Mouse (Mus musculus): Measurements from ENCODE around the gene Ucp3.
"Not testable (repeated sequence)": the region's sequence is repeated elsewhere in the genome, so short reads cannot be mapped to it uniquely, and the experiment has no call there.

Gene Ucp3

DNA sequence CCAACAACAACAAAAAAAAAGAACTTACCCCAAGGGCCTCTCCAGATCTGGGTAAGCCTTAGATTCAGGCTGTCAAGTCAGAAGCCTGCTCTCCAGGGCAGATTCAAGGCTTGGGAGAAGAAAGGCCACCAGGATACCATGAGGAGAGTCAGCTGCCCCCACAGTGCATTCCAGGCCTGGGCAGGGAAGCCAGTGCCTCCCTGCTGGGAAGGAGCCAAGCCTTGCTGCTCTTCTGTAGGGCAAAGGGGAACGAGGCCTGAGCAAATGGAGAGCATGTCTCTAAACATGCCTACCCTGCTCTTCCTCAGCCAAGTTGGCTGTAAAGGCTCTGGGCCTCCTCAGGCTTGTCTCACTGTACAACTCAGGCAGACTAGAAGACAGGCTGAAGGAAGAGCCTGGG is 1.9 kb downstream of the Ucp3 start:
- peak; percentile 66 for DNase-seq

- no peak for DNase-seq
Observed at GRCm38 (mm10) chr7:100479100-100479822, 6.5 kb downstream of the Ucp3 start.

DNA sequence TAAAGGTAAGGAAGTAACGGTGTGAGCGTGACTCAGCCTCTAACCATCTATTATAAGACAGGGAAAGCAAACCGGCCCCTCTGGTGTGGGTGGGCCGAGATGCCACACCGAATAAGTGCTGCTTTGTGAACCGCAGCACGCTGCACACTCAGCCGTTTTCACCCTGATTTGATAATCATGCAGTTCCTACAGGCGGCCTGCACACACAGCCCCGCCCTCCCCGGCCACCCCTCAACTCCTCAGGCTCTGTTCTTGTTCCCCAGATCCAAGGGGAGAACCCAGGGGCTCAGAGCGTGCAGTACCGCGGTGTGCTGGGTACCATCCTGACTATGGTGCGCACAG is 7.0 kb downstream of the Ucp3 start:
- DNase-seq, result no peak

DNA sequence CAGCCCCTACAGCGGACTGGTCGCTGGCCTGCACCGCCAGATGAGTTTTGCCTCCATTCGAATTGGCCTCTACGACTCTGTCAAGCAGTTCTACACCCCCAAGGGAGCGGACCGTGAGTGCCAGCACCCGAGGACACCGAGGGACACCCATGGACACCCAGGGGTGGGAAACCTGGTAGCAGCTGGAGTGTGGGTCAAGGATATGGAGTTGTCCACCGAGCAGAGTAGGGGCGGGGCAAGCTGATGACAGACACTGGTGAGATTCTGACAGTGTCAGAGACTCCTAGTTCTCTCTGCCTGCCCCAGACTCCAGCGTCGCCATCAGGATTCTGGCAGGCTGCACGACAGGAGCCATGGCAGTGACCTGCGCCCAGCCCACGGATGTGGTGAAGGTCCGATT is 7.4 kb downstream of the Ucp3 start:
- DNase-seq, result no peak

- DNase-seq, result not testable (repeated sequence)
Observed at GRCm38 (mm10) chr7:100482046-100482445, 9.3 kb downstream of the Ucp3 start.

- DNase-seq, result no peak
Observed at GRCm38 (mm10) chr7:100484493-100484892, 11.7 kb downstream of the Ucp3 start.

DNA sequence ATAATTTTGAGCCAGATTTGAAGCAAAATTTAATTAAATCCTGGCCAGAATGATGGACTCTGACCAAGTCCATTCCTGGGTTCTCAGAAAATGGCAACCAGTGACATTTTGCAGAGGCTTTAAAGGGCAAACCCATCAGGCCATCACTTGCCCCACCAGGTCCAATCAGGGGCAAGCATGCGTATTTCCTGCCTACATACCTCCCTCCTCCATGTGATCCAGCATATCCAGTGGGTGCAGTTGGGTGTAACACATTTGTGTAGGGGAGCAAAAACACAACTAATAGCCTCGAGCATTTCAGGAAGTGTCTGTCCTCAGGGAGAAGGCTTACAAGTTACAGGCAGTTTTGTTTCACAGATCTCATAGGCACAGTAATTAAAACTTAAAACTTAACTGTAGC is 14.5 kb downstream of the Ucp3 start:
- no peak for DNase-seq

- DNase-seq, result no peak
Observed at GRCm38 (mm10) chr7:100488474-100489048, 15.8 kb downstream of the Ucp3 start.

DNA sequence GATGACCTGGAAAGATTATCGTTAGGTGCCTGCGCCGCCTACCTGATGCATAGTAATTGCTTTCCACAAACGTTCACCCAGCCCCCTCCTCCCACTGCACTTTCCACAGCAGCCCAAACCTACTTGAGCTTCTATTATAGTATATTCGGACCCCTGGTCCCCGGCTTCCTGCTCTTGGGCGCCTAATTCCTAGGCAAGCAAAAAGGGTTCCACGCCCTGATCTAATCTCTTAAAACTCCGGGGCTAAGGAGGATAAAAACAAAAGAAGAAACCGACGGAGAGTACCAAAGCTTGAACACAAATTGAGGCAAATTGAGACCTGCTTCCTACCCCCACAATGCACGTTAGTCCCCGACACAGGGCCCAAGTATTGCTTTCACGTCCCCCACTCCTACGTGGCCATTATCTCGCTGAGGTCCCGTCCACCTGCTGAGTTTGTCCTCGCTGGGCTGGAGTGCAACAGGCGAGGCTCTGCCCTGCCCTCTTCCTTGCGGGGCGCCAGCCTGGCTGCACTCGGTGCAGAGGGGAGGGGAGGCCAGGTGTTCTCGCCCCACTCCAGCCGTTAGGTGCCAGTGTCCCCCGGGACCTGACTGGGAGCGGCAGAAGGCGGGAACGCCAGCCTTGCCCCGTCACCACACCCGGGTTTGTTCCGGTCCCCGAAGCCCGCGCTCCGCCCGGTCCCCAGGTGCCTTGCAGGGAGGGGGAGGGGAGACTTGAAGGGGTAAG is 19.8 kb downstream of the Ucp3 start:
- DNase-seq, result no peak

DNA sequence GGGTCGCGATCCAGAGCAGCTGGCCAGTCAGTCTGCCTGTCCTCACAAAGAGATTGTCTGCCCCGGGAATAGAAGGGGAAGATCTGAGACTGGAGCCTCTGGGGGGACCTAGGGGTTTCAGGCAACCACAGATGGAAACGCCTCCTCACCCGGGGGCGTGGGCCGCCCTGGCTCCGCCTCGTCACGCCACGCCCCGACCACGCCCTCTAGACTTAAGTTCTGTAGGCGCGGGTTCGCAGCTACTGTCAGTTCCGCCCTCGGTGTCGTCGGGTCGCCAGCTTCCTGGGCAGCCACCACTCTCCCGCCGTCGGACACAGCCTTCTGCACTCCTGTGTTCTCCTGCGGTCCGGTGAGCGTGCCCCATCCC is 20.3 kb downstream of the Ucp3 start, which contains the start of gene Ucp2:
TSS of gene Ucp2 (plus strand) at position 221 of the 367 bp plus-strand sequence.
- peak; percentile 88 for DNase-seq

DNA sequence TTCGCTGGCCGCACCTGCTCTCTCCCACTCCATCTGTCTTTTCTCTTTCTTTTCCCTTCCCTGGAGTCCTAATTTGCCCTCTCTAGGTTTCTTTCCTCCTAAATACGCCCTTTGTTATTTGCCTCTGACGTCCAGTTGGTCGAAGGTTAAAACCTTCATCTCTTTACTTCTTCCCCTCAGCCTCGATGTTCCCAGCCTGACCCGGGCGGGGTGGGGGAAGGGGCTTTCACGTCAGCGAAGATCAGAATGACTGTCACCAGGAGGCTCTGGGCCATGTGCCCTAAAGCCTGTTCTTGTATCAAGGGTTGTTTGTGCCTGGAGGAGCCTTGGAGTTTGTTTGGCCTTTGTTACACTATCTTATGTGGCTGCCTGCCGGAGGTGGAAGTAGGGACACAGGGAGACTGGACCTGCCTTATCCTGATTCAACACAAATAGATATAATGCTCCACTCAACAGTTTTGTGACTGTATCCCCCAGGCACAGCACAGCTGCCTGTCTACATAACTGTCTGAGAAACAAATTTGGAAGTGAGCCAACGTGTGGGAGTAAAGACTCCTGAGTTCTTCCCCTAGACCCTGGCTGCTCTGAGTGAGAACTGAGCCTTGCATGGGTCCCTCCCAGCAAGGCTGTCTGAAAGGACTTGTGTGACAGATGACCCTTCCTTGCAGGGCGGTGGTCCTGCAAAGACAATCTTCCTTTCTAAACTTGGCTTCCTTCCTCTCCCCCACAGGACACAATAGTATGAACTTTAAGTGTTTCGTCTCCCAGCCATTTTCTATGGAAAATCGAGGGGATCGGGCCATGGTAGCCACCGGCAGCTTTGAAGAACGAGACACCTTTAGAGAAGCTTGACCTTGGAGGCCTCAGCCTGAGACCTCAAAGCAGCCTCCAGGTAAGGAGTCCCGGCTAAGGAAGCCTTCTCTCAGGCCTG is 21.0 kb downstream of the Ucp3 start:
- DNase-seq, result peak; percentile 46

GRCm38 (mm10) chr7:100494415-100494831 is 21.6 kb downstream of the Ucp3 start:
- no peak for DNase-seq

DNA sequence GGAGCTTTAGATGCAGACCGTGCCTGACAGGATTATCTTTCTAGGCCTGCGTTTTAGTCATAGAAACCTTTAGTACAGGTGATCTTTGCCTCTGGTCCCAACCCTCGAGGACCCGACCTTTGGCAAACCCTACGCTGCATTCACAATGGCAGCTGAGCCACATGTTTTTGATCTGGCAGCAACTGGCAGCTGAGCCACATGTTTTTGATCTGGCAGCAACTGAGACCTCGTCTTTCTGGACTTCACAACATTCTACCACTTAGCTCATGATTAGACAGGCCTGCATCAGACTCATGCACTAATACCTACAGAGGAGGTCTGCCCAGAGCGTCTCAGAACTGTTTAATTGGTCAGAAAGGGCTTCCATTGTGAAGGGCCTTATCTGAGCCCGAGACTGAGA is 22.3 kb downstream of the Ucp3 start:
- no peak for DNase-seq

GRCm38 (mm10) chr7:100495581-100496251 is 22.9 kb downstream of the Ucp3 start:
- DNase-seq, result peak; percentile 52

GRCm38 (mm10) chr7:100496371-100496770 is 23.6 kb downstream of the Ucp3 start:
- no peak for DNase-seq

DNA sequence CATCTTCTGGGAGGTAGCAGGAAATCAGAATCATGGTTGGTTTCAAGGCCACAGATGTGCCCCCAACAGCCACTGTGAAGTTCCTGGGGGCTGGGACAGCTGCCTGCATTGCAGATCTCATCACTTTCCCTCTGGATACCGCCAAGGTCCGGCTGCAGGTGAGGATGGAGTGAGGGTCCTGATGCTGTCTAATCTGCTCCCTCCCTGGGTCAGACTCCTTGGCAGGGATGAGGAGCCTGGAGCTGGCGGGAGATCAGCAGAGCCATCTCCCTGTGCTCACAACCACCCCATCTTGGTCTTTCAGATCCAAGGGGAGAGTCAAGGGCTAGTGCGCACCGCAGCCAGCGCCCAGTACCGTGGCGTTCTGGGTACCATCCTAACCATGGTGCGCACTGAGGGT is 24.0 kb downstream of the Ucp3 start:
- no peak for DNase-seq

GRCm38 (mm10) chr7:100497402-100497801 is 24.6 kb downstream of the Ucp3 start:
- DNase-seq, result no peak

DNA sequence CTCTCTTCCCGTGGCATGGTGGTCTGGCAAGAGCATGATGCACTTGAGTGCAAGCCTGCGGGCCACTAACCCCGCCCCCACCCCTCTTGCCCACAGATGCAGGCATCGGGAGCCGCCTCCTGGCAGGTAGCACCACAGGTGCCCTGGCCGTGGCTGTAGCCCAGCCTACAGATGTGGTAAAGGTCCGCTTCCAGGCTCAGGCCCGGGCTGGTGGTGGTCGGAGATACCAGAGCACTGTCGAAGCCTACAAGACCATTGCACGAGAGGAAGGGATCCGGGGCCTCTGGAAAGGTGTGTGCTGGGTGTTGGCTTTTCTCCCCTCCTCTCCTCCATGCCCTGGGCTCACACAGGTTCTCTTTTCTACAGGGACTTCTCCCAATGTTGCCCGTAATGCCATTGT is 25.2 kb downstream of the Ucp3 start:
- DNase-seq, result no peak

DNA sequence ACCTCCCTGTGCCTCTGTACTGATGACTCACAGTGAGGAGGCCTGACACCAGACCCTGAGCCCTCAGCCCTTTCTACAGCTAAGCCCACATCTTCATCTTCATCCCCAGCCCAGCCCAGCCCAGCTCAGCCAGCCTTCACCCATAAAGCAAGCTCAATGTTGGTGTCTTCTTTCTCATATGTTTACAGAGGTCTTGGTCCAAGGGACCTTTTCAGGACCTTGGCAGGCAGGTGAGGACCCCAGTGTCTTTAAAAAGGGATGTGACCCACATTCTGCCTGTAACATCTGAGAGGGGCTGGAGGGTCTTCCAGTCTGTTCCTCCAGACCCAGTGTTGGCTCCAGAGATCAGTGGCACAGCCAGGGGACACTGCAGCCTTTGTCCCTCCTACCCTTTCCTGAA is 26.7 kb downstream of the Ucp3 start:
- no peak for DNase-seq

DNA sequence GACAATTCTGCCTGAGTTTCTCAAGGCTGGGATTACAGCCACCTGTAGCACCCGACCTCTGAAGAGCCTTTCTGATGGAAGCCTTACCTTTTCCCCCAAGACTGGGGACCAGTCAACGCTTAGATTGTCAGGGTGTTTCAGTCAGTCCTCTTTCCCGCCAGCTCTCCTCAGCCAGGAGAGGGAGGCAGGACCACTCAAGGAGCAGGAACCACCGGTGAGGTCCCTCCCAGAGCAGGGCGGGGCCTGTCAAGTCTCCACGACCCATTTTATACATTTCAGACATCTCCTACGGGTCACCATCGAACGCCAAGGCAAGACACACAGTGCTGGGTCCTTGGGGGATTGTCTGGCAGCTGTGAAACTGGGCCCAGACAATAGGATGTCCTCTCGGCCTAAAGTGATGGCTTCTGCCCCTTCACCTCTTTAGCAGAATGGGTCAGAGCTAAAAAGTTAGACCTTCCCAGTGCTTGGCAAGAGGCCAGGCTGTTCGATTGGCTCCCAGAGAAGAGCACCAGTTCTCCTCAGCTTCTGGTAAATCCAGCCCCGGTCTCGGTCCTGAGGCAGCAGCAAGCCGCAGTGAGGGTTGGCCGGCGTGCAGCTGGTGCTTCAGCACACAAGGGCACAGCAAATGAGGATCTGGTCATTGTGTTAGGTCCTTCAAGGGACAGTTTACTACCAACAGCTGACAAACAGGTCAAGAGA is 27.6 kb downstream of the Ucp3 start:
- DNase-seq, result no peak

DNA sequence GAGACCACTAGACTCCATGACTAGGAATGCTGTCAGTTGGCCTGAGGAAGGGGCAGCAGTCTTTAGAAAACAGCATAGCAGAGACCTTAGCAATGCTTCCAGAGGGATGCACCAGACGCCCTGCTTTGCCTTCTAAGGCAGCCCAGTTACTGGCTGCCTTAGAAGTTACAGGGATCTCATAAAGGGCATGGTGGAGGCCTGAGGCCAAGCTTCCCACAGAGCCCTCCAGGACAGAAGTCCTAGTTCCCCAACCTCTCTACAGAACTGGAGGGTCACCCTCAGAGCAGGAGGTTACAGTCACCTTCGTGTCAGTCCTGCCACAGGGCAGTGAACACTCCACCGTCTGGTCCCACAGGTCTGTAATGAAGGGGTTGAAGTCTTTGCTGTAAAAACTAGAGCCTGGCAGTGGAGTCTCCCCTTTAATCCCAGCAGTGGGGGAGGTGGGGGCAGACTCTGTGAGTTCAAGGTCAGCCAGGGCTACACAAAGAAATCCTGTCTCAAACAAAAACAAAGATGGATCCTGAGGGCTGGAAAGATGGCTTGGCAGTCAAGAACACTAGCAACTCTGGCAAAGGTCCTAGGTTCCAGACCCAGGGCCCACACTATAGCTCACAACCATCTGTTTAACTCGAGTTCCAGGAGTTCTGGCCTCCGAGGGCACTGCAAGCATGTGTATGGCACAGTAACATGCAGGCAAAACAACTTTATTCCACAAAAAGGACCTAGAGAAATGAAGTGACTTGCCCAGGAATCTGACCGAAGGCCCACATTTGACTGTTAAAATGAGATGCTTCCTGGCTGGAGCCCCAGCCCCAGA is 28.4 kb downstream of the Ucp3 start:
- no peak for DNase-seq
